Mouse (Mus musculus): Measurements from ENCODE around the gene Atg2a.
A peak's percentile ranks its signal among the peaks of the same experiment; 100 is the strongest.

The Atg2a gene

DNA sequence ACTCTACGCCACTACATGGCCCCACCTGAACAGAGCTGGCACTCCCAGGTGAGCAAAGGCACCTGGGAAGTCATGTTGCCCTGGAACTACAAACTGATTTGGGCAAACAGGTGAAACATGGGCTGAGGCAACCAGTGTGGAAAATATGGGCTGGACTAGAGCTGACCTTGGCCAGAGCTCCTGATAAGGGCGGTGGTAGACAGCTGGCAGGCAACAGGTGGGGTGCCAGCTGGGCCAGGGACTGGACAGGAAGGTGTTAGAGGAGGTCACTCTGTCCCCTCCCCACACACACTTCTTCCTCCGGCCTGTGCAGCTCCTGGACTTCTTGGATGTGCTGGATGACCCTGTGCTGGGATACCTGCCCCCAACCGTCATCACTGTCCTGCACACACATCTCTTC is 11.6 kb downstream of the Atg2a start:
- no peak for DNase-seq

DNA sequence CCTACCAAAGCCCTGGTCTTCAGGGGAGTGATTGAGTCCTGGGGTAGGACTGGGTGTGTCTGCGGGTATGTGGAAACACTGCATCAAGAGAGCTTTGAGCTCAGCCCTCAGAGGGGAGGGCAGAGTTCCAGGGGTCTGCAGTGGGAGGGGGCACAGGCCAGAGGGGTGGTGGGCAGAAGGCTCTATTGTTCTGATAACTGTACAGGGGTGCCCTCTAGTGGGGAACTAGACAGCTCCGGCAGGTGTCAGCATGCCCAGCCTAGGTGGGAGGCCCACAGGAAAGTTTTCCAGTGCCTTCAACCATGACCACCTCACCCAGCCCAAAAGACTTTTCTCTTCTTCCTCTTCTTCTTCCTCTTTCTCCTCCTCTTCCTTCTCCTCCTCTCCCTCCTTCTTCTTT is 19.0 kb downstream of the Atg2a start:
- peak; percentile 55 for DNase-seq

DNA sequence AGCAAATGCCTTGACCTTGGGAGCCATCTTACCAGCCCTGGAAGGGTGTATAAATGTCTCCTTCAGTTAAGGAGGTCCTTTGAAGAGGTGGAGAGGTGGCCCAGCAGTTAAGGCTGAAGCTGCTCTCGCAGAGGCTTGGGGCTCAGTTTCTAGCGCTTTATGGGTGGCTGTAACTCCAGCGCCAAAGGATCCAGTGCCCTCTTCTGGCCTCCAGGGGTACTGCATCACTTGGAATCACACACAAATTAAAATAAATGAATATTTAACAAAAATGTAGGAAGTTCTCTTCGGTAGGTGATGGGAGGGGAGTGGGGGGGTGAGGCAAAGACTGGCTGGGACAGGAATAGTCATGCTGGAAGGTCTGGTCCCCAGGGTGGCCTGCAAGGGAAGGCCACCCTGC is 19.5 kb downstream of the Atg2a start:
- DNase-seq, result no peak

DNA sequence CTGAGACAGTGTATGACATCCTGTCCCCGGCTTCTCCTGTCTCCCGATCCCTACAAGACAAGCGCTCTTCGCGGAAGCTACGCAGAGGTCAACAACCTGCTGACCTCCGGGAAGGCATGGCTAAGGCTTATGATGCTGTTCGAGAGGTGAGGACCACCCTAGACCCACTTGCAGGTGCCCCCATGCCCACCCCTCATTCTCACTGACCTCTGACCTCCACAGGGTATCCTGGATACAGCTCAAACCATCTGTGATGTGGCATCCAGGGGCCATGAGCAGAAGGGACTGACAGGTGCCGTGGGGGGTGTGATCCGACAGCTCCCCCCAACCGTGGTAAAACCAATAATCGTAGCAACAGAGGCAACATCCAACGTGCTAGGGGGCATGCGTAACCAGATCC is 19.9 kb downstream of the Atg2a start:
- no peak for DNase-seq

DNA sequence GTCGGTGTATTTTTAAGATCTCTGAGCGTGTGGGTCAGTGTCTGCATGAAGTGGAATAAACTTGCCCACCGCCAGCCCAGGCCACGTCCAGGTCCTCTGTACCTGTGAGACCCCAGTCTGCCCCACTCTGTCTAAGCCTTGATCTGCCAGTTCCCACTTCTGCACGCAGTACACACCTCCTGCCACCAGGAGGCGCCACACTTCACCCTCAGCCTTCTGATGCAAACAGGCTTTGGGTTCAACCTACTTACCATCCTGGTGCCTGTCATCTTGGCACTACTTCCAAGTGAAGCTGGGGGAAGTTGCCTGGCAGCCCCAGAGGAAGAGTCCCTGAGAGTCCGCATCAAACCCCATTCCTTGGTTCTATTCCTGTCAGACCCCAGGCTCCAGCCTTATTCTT is 20.8 kb downstream of the Atg2a start:
- peak; percentile 85 for DNase-seq

DNA sequence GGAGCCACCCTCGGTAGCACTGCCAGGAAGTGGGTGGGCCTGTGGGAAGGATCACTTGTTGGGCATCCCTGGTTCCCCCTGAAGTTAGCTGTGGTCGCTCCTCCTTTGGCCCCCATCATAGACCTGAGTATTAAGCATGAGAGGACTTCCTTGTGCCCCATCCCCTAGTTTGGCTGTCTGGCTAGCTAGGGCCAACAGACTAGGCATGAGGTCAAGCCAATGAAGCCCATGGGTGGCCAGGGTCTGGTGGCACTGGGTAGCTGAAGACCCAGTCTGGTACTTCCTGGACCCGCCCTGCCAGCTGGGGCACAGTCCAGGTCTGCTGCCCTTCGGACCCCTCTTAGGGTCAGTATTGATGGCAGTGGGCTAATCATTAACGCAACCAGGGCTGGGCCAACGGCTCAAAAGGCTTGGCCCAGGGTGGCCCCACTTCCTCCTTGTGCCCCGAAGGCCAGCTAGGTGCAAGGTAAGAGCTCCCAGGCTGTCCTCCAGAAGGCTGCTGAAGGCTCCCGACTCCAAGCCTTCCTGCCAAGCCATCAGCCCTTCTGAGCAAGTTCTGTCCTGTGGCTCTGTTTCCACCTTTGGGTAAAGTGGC is 21.5 kb downstream of the Atg2a start:
- no peak for DNase-seq

DNA sequence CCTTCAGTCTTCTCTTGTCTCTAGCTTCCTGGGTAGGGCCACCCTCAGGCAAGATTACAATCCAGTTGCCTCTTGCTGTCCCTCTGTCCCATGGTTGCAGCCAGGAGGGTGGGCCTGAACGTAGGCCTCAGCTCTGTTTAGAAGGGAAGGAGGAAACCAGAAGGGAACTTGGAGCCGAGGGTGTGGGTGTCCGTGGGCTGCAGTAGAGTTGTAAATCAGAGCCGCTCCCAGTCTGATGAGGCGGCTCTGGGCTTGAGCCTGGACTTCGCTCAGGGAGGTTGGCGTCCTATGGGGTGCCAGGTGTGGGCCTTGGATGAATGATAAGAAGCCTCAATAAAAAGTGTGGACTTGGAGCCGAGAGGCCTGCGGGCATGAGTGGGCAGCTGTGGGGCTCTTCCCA is 22.7 kb downstream of the Atg2a start:
- DNase-seq, result no peak

DNA sequence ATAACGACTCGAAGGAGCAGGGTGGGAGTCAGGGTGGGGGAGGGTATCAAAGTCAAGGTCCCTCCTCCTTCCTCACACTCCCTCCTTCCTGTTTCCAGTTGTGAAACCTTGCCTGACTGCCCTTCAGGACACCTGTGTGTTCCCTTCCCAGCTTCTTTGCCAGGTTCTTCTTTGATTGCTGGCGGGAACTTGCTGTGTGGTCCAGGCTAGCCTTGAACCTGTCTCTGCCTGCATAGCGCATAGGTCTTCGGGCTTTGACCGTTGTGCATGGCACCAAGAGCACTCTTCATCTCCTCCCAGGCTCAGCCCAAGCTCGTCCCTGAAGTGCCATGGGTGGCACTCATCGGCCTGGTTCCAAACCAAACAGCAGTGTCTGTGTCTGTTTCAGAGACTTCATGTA is 23.5 kb downstream of the Atg2a start:
- DNase-seq, result no peak

DNA sequence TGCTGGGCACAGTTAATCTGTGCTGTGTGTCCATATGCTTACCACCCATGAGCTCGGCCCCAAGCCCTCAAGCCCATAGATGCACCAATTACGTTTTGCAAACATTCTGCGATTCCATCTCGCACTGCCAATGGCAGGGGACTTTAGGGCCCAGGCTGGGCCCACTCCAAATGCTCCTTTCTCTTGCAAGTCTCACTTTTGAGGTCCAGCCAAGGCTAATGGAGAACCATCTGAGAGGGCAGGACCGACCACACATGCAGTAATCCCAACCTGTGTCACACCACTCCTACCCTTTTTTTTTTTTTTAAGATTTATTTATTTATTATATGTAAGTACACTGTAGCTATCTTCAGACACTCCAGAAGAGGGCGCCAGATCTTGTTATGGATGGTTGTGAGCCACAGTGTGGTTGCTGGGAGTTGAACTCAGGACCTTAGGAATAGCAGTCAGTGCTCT is 24.3 kb downstream of the Atg2a start:
- no peak for DNase-seq

DNA sequence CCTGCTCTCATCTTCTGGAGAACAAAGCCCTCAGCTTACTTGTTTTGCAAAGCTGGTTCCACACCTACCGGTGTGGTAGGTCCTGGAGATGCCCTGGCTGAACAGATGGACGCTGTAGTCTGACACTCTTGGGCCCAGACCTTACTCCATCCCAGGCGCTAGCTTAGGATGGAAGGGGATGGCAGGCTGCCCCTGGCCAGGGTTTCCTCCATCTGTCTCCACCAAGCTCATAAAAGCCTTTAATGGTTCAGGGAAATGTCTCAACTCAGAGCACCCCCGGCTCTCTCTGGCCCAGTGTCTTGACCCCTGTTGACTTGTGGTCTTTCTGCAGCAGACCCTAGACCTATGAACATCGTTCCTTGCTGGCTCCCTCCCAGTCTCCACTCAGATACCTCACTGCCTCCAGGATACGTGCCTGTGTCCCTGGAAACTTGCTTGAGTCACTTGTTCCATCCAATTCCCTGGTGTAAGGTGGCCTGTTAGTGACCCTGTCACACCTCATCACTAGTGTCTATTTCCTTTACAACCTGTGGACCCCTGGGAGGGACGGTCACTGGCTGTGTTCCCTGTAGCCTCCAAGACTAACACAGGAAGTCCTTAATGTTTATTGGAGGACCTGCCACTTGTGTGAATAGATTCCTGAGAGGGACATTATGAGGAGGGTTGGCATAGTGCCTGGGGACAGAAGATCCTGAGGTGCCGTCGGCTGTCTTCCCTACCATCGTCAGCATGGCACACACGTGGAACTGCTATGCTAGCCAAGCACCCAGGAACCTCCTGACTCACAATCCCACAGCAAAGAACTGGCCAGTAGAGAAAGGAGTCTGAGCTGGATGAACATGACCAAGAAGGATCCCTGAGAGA is 26.1 kb downstream of the Atg2a start:
- peak; percentile 62 for DNase-seq

DNA sequence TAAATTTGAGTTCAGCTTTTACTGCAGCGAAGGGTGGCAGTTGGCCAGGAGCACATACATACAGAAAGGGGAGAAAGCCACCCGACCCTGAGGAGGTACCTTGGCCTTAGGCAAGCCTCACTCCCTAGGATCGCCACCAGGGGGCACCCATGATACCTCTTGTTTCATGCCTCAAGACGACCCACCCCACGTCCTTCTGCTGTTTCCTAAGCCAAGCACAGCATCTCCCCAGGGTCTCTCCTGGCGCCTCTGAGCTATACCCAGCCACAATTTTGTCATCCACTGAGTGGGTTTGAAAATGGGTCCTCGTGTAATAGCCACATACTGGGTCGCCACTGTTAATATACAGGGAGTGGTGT is 26.7 kb downstream of the Atg2a start:
- DNase-seq, result peak; percentile 92

DNA sequence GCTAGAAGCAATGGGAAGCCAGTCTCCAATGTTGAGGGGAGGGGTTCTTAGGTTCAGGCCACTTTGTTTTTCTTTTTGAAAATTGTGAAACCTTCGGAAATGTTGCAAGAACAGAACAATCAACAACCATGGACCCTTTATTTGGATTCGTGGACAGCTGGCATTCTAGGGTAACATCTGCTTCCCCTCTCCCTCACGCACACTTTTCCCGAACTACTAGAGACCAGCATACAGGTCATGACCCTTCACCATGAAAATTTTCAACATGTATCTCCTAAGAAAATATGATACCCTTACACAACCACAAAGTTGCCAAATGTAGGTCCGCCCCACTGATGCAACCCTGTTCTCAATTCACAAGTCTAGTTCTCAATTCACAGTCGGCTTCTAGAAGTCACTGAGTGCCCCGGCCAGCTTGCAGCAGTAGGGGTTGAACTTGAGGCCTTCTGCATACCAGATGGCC is 27.2 kb downstream of the Atg2a start:
- DNase-seq, result peak; percentile 71

DNA sequence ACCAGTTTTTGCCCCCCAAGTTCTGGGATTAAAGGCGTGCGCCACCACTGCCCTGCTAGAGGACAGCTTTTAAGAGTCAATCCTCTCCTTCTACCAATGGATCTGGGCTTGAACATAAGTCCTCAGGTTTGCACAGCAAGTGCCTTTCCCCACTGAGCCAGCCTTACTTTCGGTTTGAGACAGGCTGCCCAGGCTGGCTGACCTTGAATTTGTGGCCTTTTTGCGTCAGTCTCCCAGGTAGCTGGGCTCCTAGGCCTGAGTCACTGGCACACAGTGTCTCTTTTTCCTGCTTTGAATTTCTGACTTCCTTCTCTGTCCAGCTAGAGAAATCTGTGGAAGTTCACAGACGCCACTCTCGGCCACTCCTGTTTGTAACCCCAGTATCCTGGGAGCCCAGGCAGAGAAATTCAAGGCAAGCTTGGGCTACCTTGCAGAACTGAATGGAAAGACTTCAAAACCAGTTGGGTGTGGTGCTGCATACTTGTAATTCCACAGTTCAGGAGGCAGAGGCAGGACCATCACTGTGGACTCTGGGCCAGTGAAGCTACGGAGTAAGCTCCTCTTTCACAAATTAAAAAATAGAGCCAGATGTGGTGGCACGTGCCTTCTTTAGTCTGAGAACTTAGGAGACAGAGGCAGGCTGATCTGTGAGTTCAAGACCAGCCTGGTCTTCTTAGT is 28.5 kb downstream of the Atg2a start:
- no peak for DNase-seq

DNA sequence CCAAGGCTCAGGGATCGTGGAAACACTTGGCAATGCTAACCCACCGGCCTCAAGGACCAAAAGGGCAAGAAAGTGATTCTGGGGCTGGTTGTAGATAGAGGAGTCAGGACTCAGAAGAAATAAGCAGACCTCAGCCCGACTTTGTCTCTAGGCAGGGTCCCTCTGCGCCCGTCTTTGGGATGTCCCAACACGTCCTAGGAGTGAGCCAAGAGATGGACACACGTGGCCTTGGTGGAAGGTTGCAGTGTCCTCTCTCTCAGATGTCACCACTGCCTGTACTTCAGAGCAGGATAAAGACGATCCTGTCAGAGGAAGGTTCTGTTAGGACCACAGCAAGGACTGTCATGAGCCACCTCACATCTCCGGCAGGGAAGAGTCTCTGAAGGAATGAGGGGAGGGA is 29.2 kb downstream of the Atg2a start:
- no peak for DNase-seq

DNA sequence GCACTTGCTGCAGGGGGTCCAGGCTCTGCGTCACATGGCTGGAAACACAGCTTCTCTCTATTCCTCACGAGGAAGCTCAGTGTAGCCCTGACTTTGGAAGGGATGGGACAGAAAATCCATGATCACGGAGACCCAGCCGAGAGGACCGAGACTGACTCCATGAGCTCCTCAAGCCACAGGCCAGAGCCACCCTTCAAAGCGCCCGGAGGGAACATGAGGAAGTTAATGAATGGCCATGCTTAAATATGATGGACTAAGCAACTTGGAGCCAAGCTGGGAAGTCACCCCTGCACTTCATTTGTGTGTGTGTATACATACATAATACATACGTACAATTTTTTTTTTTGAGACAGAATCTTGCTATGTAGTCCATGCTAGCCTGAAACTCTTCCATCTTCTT is 29.7 kb downstream of the Atg2a start:
- DNase-seq, result no peak

DNA sequence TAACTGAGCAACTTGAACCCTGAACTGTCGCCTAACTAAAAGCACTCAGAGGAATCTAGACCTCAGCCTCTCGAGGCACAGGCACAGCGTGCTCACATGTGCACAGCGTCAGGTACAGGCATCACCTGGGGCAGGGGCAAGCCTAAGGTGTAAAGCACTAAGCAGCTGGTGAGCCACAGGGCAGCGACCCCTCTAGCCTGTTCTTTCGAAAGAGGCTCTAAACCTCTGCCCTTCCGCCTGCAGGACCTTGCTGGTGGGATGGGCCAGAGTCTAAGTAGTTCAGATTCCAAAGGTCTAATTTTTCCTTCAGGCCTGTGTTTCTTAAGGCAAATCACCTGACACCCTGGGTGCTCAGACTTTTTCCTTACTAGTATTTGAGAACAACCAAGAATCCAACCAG is 30.6 kb downstream of the Atg2a start:
- DNase-seq, result no peak

DNA sequence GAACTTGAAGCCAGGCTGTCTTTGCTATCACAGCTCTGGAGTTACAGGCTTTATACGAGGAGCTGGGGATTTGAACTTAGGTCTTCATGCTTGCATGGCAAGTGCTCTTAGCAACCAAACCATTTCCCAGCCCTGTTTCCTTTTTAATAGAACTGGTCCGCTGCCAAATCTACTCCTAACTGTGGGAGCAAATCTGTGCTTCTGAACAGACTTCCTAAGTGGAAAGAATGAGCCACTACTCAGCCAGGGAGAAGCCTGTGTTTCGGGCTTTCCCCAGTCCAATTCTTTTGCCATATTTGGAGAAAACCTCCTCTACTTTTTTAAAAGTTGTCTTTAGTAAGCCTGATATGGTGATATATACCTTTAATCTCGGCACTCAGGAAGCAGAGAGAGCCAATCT is 31.3 kb downstream of the Atg2a start:
- DNase-seq, result peak; percentile 57

DNA sequence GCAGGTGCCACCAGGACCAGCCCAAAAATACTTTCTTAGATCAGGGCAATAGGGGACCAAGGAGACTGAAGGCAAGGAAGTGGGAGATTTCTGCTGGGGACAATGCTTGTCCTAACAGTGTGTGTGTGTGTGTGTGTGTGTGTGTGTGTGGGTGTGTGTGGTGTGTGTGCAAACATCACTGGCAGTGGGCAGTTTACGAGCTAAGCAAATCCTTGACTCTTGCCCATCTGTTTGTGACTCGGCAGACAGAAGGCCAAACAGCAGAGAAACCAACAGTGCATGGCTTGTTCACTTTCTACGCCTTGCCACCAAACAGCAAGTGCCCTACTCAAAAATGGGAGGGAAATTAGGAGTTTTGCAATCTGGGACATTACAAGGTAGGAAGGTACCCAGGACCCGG is 32.1 kb downstream of the Atg2a start:
- no peak for DNase-seq

DNA sequence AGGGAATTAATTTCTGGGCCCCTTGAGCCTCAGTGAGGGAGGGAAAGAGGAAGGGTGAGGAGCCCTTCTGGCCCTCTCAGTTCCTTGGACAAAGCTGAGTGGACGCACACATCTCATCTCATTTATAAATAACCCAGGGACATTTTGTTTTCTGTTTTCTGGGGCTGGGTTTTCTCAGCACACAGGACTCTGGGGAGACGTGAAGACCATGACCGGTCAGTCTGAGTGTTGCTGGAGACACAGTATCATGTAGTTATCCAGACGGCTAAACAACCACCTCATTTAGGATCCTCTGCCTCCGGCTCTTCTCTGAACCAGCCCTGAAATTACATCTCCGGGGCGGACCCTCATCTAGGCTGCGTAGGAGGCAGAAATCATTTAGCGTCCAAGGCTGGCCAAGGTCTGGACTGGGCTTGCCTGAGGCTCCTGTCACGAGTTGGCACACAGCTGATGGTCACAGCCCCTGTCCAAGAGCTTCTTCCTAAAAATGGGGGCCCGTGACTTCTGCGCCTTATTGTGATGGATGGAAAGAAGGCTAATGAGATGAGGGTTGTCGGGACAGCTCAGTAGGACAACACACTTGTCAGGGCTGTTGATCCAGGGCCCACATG is 32.6 kb downstream of the Atg2a start:
- DNase-seq, result no peak

DNA sequence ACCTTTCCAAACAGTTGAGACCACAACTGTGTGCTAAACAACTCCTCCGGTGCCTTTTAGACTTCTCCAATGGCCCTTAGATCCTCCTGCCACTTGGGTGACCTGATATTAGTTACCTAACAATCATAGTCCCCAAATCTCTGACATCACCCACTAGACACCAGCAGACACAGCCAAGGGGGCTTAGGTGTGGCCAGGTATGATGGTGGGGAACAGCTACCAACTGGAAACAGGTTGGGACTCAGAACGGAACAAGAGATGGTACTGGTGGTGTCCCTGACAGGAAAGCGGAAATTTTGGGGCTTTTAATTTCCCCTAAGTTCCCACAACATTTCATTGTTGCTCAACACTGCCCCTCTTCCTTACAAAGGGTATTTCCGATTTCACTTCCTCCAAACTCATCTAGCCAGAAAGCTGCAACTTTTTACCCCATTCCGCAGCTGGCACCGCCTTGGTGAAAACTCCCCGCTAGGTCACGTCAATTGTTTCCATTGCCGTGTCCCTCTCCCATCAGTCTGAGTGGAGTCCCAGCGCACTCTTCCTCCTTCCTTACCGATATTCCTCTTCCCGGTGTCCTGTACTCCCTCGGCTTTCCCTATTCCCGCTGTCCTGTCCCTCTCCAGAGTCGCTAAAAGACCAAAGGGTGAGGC is 34.4 kb downstream of the Atg2a start:
- DNase-seq, result peak; percentile 54

DNA sequence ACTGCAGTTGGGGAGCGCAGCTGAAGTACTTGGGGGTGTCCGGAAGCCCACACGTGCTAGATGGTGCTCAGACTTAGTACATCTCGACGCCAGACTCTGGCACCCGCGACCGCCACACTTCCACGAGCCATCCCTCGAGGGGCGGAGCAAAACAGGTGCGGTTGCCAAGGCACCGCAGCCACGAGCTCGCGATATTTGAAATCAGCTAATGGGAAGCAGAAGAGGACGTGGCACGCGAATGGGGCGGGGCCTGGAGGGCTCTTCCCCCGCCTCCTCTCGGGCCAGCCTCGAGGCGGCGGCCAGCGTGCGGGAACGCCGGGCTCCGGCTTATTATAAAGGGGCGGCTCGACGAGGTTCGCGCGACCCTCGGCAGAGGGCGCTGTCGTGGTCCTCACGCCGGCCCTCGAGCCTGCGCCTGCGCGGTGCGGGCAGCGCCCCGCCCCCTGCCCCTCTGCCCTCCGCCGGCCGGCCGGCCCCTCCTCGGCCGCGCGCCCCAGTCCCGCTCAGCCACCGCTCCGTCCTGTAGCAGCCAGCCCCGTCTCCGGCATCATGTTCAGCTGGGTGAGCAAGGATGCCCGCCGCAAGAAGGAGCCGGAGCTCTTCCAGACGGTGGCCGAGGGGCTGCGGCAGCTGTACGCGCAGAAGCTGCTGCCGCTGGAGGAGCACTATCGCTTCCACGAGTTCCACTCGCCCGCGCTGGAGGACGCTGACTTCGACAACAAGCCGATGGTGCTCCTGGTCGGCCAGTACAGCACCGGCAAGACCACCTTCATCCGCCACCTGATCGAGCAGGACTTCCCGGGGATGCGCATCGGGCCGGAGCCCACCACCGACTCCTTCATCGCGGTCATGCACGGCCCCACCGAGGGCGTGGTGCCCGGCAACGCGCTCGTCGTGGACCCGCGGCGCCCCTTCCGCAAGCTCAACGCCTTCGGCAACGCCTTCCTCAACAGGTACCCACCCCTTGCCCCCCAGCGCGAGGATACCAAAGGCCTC is 35.3 kb downstream of the Atg2a start, which contains the start of gene Ehd1:
Gene Ehd1, plus strand, starts transcription at position 300 of the 996 bp plus-strand sequence.
- peak; percentile 98 for DNase-seq

All from lung, postnatal 10 days (tissue).